Mouse (Mus musculus) C2C12 (cell line): ENCODE measurements around the gene 1700010I14Rik. TPM values are rescaled to one million over a fixed set of nuclear protein-coding genes. Genes with fewer than 3 reads are reported as not detected.

ENCODE experiments used
- H3K27me3 ChIP-seq: one replicate; pipeline ENCODE4 v1.6.1; 2011; ENCODE audit not compliant: control insufficient read depth, insufficient read depth, insufficient read length
- H3K36me3 ChIP-seq: one replicate; pipeline ENCODE4 v1.6.1; 2011; ENCODE audit not compliant: control insufficient read depth, insufficient read depth
- H3K4me3 ChIP-seq: one replicate; pipeline ENCODE4 v1.5.1; 2011; ENCODE audit warnings: mild to moderate bottlenecking, control low read depth; ENCODE audit not compliant: poor library complexity, insufficient read depth, severe bottlenecking
- H3K79me2 ChIP-seq: one replicate; pipeline ENCODE4 v1.6.1; 2011; ENCODE audit not compliant: control insufficient read depth, insufficient read depth
- H3K79me3 ChIP-seq: one replicate; pipeline ENCODE4 v1.6.1; 2011; ENCODE audit warnings: low read depth, control low read depth
- H3ac ChIP-seq: one replicate; pipeline ENCODE3; 2011; ENCODE audit warnings: low read depth; ENCODE audit not compliant: control insufficient read depth, insufficient read length
- CEBPB ChIP-seq: IDR thresholded peaks from one replicate; pipeline ENCODE4 v1.6.1; 2011; ENCODE audit warnings: low read depth, mild to moderate bottlenecking, control low read depth, moderate library complexity
- CTCF ChIP-seq: IDR thresholded peaks from one replicate; pipeline ENCODE4 v1.5.1; 2011; ENCODE audit not compliant: control insufficient read depth, insufficient read depth, insufficient read length
- FOSL1 ChIP-seq: IDR thresholded peaks from one replicate; pipeline ENCODE4 v1.8.0; 2011; ENCODE audit warnings: mild to moderate bottlenecking, low read length; ENCODE audit not compliant: poor library complexity, insufficient read depth, severe bottlenecking
- MAX ChIP-seq: IDR thresholded peaks from one replicate; pipeline ENCODE4 v1.6.1; 2011; ENCODE audit warnings: mild to moderate bottlenecking, control low read depth
- MYOD1 ChIP-seq: IDR thresholded peaks from one replicate; pipeline ENCODE4 v1.6.1; 2011; ENCODE audit warnings: low read depth; ENCODE audit not compliant: control insufficient read depth, insufficient read length
- MYOG ChIP-seq: IDR thresholded peaks from one replicate; pipeline ENCODE4 v1.6.1; 2011; ENCODE audit not compliant: control insufficient read depth, insufficient read length; ENCODE audit errors: extremely low read depth
- USF1 ChIP-seq: IDR thresholded peaks from one replicate; pipeline ENCODE4 v1.6.1; 2011; ENCODE audit warnings: low read depth, mild to moderate bottlenecking, control low read depth, moderate library complexity
- long read RNA-seq, 2 experiments: library from polyadenylated mRNA; unstranded; transcript quantifications; one replicate each; pipeline ENCODE4 v2.0.0; 2019 to 2020
- polyA plus RNA-seq: library from polyadenylated mRNA; unstranded; fragments of >200 nt; fragmentation: generic; extraction: Trizol; gene quantifications from one replicate; pipeline ENCODE4 v1.2.1, GENCODE M21; 2012; ENCODE audit warnings: missing spikeins

The 1700010I14Rik gene
- not detected for polyA plus RNA-seq
- long read RNA-seq, experiment 1, result 0 reads
- long read RNA-seq, experiment 2, partial matches to known transcripts, result 0 of 1 reads
- long read RNA-seq, experiment 2, other reads (novel, unspliced or antisense), result 0 of 1 reads

- no peaks in the 10 kb centered on the region for H3K36me3 ChIP-seq
- no peaks in the 10 kb centered on the region for H3K79me3 ChIP-seq
- H3K27me3 ChIP-seq, result no peaks in the 10 kb centered on the region
- no peaks in the 10 kb centered on the region for H3K79me2 ChIP-seq
- no peak within 1 kb of the TSS for H3ac ChIP-seq
- no peak within 1 kb of the TSS for H3K4me3 ChIP-seq
- TF ChIP-seq MAX (no peak), CTCF (no peak), CEBPB (no peak), FOSL1 (no peak), MYOG (no peak), USF1 (no peak), MYOD1 (no peak)
Observed at GRCm38 (mm10) chr17:8988119-8988807, at the start of gene 1700010I14Rik. Gene 1700010I14Rik (plus strand): TSS chr17:8988333.

DNA sequence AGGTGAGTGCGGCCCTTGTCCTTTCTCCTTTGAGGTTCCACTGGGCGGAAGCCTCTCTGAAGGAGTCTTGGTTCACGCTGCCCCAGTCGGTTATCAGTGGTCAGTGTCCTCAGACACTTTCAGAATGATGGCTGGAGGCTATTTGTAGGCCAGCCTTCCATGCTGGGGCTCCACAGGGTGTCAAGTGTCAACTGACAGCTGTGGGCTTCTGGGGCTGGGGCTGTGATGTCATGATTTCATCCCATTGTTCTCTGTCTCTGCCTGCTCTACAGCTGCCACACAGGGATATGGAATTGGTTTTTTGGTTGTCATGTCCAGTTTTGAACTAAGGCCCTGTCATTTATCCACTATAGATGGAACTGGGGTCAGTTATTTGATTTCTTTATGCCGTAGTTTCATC, 36.5 kb upstream of the 1700010I14Rik start:
- TF ChIP-seq MYOD1 (no peak), FOSL1 (no peak), CTCF (no peak), CEBPB (no peak), USF1 (no peak), MYOG (no peak), MAX (no peak)

GRCm38 (mm10) chr17:8952951-8953350, 35.2 kb upstream of the 1700010I14Rik start:
- H3ac ChIP-seq, result no peak overlapping the region

More for the DNA sequence above, 36.5 kb upstream of the 1700010I14Rik start:
- H3ac ChIP-seq, result no peak overlapping the region
- no peaks in the 10 kb centered on the region for H3K36me3 ChIP-seq
- H3K79me3 ChIP-seq, result no peaks in the 10 kb centered on the region
- no peak overlapping the region for H3K4me3 ChIP-seq
- no peaks in the 10 kb centered on the region for H3K79me2 ChIP-seq
- no peaks in the 10 kb centered on the region for H3K27me3 ChIP-seq

DNA sequence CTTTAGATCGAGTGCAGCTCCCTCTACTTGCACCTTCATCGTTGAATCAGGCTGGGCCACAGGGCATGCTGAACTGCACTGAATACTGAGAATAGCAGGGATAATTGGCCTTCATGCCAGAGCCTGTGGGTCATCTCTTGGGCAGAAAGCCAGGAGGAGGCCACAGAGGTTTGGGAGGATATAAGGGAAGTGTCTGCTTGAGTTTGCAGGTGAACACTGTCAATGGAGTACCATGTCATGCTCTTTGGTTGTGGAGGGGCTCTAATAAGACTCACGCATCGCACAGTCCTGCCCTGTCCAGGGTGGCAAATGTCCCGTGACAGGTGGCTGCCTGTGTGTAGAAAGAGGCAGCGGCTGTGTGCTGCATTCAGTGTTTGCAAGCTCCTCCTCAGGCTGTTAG, 30.0 kb upstream of the 1700010I14Rik start:
- H3K79me3 ChIP-seq, result no peaks in the 10 kb centered on the region
- H3K36me3 ChIP-seq, result no peaks in the 10 kb centered on the region
- H3K4me3 ChIP-seq, result no peak overlapping the region
- TF ChIP-seq CTCF (no peak), MYOD1 (no peak), USF1 (no peak), FOSL1 (no peak), MYOG (no peak), MAX (no peak), CEBPB (no peak)
- no peak overlapping the region for H3ac ChIP-seq
- H3K27me3 ChIP-seq, result no peaks in the 10 kb centered on the region
- no peaks in the 10 kb centered on the region for H3K79me2 ChIP-seq

More at GRCm38 (mm10) chr17:8952951-8953350, 35.2 kb upstream of the 1700010I14Rik start:
- Histone ChIP-seq H3K36me3 (no peaks in the 10 kb centered on the region), H3K79me2 (no peaks in the 10 kb centered on the region), H3K79me3 (no peaks in the 10 kb centered on the region), H3K4me3 (no peak overlapping the region), H3K27me3 (no peaks in the 10 kb centered on the region)
- TF ChIP-seq USF1 (no peak), MYOD1 (no peak)

DNA sequence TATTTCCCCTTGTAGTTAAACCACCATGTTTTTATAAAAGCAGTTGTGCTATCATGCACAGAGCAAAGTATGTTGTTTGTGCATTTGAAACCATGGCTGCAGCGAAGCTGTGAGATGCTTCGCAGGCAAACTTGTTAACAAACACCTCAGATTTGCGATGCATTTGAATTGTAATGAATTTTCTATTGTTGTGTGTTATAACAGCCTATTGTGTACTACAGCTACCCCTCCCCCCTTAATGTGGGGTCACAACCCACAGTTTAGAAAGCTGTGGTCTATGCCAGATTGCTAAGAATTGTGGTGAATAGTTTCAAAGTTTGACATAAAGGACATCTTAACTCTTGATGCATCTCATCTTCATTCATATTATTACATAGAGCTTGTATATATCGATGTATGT, 27.7 kb upstream of the 1700010I14Rik start:
- Histone ChIP-seq H3K79me2 (no peaks in the 10 kb centered on the region), H3ac (no peak overlapping the region), H3K79me3 (no peaks in the 10 kb centered on the region), H3K27me3 (no peaks in the 10 kb centered on the region), H3K36me3 (no peaks in the 10 kb centered on the region), H3K4me3 (no peak overlapping the region)
- TF ChIP-seq USF1, result no peak
- TF ChIP-seq MYOD1, result no peak
- no peak for TF ChIP-seq FOSL1
- TF ChIP-seq CEBPB, result no peak
- TF ChIP-seq MAX, result no peak
- TF ChIP-seq MYOG, result no peak
- no peak for TF ChIP-seq CTCF

DNA sequence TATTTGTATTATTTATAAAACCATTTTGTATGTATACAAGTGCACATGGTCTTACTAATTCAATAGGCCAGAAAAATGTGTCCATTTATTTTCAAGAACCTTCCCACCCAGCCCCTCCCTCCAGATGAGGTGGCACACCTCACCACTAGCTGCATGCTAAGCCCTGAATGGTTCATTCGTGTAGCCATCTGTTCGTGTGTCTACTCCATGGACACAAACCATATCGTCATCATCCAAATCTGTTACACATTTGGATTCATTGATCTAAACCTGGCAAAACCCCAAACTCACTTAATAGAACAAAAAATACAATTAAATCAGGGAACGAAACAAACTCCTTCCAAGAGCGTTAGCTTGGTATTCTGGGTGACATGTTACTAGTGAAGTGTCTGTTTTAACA, 27.0 kb upstream of the 1700010I14Rik start:
- no peaks in the 10 kb centered on the region for H3K27me3 ChIP-seq
- TF ChIP-seq MYOD1 (no peak), CEBPB (no peak), FOSL1 (no peak), MAX (no peak), USF1 (no peak), CTCF (no peak), MYOG (no peak)
- no peak overlapping the region for H3ac ChIP-seq
- H3K79me2 ChIP-seq, result no peaks in the 10 kb centered on the region
- no peak overlapping the region for H3K4me3 ChIP-seq
- no peaks in the 10 kb centered on the region for H3K36me3 ChIP-seq
- no peaks in the 10 kb centered on the region for H3K79me3 ChIP-seq
